Mouse (Mus musculus) heart, postnatal 10 days (tissue): ENCODE data around the gene 2310011J03Rik. TPM values are rescaled to one million over a fixed set of nuclear protein-coding genes. Genes with fewer than 3 reads are reported as not detected.
"Not testable (repeated sequence)": the region's sequence is repeated elsewhere in the genome, so short reads cannot be mapped to it uniquely, and the experiment has no call there.

Source experiments
- DNase-seq, 2 experiments: peaks; one replicate each; pipeline ENCODE4 v3.0.0; 2021
- intact Hi-C: fragments of 180-260 bp; cut with DNase I; formaldehyde crosslinking; loops from one replicate; pipeline ENCODE4 v1.15.1; 2025
- total RNA-seq, 2 experiments: library from RNA; stranded (reverse); gene quantifications; 2 replicates each; pipeline ENCODE4 v1.2.3; 2021

Gene 2310011J03Rik
- total RNA-seq: 10 to 100 TPM; 15.3 to 17.9 TPM

- peak; percentile 93 to 96 for DNase-seq
- intact Hi-C loops: no loop called here
Observed at GRCm38 (mm10) chr10:80320340-80320760, at the start of gene 2310011J03Rik. Gene 2310011J03Rik (minus strand): TSS chr10:80320537.

DNA sequence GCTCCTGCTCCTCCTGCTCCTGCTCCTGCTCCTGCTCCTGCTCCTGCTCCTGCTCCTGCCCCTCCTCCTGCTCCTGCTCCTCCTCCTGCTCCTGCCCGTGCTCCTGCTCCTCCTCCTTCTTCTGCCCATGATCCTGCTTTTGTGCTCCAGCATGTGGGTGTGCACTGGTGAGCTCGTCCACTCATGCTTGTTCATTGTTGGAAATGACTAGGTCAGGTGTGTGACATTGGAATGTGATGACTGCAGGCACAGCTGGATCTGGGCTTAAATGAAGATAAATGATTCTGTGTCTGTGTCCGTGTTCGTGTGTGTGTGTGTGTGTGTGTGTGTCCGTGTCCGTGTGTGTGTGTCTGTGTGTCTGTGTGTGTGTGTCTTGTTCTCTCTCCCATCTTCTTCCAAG lies 48.1 kb upstream of the 2310011J03Rik start:
- no peak for DNase-seq
- intact Hi-C loops: no loop called here

GRCm38 (mm10) chr10:80367954-80368353 lies 47.6 kb upstream of the 2310011J03Rik start:
- intact Hi-C loops: no loop called here
- DNase-seq: no peak

DNA sequence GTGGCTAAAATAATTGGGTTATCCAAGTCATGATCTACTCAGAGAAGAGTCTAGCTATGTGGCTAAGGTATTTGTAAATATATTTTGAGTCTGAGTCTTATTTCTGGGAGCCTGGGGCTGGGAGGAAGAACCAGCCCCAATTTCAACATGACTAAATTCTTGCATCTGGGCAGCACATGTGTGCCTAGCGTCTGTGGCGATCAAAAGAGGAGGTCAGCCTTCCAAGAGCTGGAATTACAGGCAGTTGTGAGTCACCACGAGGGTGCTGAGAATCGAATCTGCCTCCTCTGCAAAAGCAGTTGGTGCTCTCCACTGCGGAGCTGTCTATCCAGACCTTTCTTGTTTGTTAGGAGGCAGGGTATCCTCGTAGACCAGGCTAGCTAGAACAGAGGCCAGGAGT lies 45.4 kb upstream of the 2310011J03Rik start:
- intact Hi-C loops: no loop called here
- no peak for DNase-seq

GRCm38 (mm10) chr10:80363734-80364133 lies 43.4 kb upstream of the 2310011J03Rik start:
- intact Hi-C loops: no loop called here

DNA sequence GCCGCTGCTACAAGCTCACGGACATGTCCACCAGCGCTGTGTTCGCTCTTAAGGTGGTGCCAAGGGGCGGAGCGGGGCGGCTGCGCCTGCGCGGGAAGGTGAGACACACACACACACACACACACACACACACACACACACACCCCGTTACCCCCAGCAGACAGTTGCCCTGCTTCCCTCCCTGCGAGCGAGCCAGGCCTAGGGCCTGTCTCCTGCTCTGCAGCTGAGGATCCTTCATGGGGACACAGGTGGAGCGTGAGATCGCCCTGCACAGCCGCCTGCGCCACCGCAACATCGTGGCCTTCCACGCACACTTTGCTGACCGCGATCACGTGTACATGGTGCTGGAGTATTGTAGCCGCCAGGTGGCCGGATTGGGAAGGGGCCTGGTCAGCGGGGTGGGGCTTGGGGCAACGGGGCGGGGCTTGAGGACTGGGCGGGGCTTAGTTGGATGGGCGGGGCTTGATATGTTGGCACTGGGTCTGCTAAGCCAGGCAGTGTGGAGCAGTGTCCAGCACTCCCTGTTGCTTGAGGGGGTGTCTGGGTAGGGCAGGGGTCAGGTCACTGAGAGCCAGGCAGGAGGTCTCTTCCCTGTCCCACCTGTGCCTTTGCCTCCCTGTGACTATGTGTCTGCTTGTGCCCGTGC lies 37.8 kb upstream of the 2310011J03Rik start:
- DNase-seq: peak in 1 of 2 experiments; percentile 22
- intact Hi-C loops: no loop called here

More at GRCm38 (mm10) chr10:80363734-80364133, 43.4 kb upstream of the 2310011J03Rik start:
- no peak for DNase-seq

DNA sequence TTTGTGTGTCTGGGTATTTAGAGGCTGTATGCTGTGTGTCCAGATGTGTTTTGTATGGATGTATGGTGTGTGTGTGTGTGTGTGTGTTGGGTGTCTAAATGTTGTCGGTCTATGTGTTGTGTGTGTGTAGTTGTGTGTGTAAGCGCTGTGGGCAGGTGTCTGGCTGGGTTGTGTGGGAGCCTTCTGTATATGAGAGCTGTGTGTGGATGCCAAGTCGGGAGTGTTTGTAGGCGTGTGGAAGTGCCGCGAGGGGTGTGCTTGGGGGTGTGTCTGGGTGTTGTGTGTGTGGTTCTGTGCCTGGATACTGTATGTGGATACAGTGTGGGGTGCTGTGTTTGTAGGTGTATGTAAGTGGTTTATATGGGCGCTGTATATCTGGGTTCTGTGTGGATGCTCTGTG lies 37.0 kb upstream of the 2310011J03Rik start:
- DNase-seq: no peak
- intact Hi-C loops: no loop called here

DNA sequence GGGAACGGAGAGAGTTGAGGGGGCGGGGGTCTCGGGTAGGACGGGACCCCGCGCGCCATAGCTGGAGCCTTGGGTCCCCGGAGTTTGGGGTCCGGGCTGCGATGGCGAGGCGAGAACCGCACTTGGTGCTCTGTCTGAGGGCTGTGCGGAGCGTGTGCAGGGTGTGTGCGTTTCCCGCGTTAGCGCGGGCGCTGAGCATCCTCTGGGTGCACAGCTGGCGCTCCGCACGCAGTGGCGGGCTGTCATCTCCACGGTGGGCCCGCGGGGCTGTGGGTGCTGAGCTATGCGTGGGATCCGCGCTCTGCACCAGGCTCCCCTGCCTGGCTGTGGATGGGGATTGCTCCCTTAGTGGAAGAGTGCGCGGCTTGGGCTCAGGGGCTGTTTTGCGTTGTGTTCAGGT lies 36.4 kb upstream of the 2310011J03Rik start:
- intact Hi-C loops: no loop called here
- DNase-seq: no peak

- intact Hi-C loops: no loop called here
- no peak for DNase-seq
Observed at GRCm38 (mm10) chr10:80356001-80356682, 35.8 kb upstream of the 2310011J03Rik start, which contains the start of gene Plk5. Gene Plk5 (plus strand): TSS chr10:80356459.

DNA sequence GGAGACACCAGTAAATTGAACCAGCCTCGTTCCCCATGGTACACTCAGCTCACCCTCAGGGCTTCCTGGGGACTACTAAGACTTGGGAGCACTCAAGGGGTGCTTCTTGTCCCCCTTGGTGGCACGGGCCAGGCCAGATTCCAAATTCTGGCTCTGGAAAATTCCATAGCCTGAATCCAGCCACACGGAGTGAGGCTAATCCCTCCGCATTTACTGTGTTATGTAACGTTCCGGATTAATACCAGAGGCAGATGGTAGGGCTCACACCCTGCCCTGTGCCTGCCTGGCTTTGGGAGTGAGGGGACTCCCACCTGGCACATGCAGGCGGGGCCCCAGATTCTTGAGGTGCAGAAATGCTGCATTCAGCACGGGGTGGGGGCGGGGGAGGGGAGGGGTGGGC lies 35.1 kb upstream of the 2310011J03Rik start:
- intact Hi-C loops: no loop called here
- no peak for DNase-seq

GRCm38 (mm10) chr10:80352727-80353126 lies 32.4 kb upstream of the 2310011J03Rik start:
- DNase-seq: no peak
- intact Hi-C loops: no loop called here

DNA sequence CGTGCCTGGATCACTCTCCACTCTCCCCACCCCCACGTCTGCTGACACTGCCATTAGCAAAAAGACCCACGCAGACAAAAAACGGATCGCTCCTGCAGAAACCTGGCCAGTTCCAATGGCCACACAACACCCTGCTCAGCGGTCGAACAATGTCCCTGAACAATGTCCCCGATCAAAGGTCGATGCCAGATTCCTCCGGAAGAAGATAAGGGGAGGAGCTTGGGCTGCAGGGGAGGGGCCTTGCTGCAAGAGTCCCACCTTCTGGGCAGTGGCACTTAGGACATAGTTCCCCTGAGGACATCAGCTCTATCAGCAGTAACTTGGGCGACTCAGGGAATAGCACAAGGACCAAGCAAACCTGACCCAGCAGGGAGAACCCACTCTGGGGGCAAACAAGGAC lies 31.6 kb upstream of the 2310011J03Rik start:
- intact Hi-C loops: no loop called here
- no peak for DNase-seq

GRCm38 (mm10) chr10:80350292-80350691 lies 30.0 kb upstream of the 2310011J03Rik start:
- intact Hi-C loops: loop anchor here (1.0 kb wide), 1 partner anchor 24 kb away; no protein-coding TSS in a partner anchor

DNA sequence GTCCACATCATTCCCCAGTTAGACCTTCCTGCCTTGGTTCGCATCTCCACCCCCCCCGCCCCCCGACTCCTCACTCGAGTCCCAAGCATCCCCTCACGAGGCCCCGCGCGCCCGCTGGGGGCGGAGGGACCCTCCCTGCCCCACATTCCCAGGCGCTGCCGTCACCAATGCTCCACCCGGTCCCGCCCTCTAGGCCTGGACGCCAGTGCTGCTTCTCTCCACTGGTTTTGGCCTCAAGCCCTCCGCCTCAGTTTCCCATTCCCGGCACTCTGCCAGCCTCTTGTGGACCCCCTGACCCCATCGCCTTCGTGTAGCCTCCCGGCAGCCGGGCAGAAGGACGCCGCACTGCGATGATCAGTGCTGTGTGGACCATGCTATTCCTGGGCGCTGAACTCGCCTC lies 28.6 kb upstream of the 2310011J03Rik start:
- peak; percentile 48 to 69 for DNase-seq
- intact Hi-C loops: loop anchor here (1.0 to 10.0 kb wide), 2 partner anchors 54 to 174 kb away; partner anchors contain the start of genes 1600002K03Rik, Apc2 and Efna2

More at GRCm38 (mm10) chr10:80350292-80350691, 30.0 kb upstream of the 2310011J03Rik start:
- peak; percentile 90 to 94 for DNase-seq

DNA sequence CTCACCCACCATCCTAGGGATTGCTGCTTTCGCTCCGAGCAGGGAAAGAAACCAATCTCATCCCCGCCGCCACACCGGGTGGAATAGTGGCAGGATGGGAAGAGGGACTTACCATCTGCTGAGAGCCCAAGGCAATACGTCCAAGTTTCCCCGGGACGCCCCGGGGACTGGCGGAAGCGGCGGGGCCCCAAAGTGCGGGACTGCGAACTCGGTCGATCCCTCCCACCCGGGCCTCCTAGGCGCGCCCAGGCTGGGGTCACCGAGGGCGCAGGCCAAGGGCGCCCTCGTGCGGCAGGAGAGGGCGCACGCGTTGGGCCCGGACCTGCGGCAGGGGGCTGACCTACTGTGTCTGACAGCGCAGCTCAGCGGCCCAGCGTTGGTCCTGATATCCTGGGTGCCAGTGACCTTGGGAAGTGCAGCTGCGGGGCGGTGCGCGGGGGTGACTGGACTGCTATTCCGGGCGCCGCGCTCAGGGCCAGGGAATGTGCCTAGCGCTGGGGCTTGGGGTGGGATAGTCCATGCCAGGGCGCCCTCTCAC lies 28.0 kb upstream of the 2310011J03Rik start, which contains the start of gene Adamtsl5:
Gene Adamtsl5 (minus strand): TSS at position 169 of the 538 bp plus-strand sequence.
- intact Hi-C loops: loop anchor here (1.0 to 10.0 kb wide), 2 partner anchors 53 to 174 kb away; partner anchors contain the start of genes 1600002K03Rik, Apc2 and Efna2
- DNase-seq: peak; percentile 82

DNA sequence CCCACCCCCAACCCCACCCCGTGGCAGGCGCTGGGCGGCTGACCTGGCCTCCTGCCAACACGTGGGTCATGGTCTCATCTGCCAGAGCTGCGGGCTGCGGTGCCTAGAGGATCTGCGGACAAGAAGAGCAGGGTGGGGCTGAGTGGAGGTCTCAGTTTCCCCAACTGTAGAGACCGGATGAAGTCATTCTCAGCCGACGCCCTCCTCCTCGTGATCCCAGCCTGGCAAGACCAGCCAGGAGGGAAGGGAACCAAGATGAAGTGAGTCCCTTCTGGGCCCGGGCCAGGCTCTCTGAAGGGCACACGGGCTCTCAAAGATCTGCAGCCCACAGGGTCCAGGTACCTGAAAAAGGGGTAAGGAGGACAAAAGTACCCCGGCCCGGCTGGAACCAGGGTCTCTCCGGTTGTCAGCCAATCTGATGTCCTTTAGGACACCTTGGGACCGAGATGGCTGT lies 27.2 kb upstream of the 2310011J03Rik start:
- peak; percentile 61 to 63 for DNase-seq
- intact Hi-C loops: loop anchor here (10.0 kb wide), 1 partner anchor 173 kb away; the partner anchor contains the start of genes 1600002K03Rik and Efna2

DNA sequence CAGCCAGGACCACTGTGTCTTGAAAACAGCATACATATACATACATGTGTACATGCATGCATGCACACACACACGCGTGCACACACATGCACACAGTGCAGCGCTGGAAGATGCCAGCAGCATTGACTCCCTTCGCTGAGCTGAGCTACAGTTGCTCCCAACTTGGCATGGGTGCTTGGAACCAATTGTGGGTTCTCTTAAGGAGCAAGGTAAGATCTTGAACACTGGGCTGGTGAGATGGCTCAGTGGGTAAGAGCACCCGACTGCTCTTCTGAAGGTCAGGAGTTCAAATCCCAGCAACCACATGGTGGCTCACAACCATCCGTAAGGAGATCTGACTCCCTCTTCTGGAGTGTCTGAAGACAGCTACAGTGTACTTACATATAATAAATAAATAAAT lies 25.6 kb upstream of the 2310011J03Rik start:
- intact Hi-C loops: loop anchor here (10.0 kb wide), 1 partner anchor 171 kb away; the partner anchor contains the start of genes 1600002K03Rik and Efna2
- DNase-seq: not testable (repeated sequence)

GRCm38 (mm10) chr10:80345122-80345521 lies 24.8 kb upstream of the 2310011J03Rik start:
- intact Hi-C loops: loop anchor here (10.0 kb wide), 1 partner anchor 170 kb away; the partner anchor contains the start of genes 1600002K03Rik and Efna2
- no peak for DNase-seq

GRCm38 (mm10) chr10:80344131-80344661 lies 23.9 kb upstream of the 2310011J03Rik start:
- DNase-seq: peak in 1 of 2 experiments; percentile 44
- intact Hi-C loops: loop anchor here (10.0 kb wide), 1 partner anchor 169 kb away; the partner anchor contains the start of genes 1600002K03Rik and Efna2

- intact Hi-C loops: loop anchor here (10.0 kb wide), 1 partner anchor 169 kb away; the partner anchor contains the start of genes 1600002K03Rik and Efna2
- no peak for DNase-seq
Observed at GRCm38 (mm10) chr10:80343425-80343895, 23.1 kb upstream of the 2310011J03Rik start.
